Mouse (Mus musculus): ENCODE measurements at regions not wholly inside any gene's neighbourhood (a gene's known extent, or its start where the extent isn't known, plus 50 kb on each side); places are given as distances from the start of the nearest gene placed in this dataset.

DNA sequence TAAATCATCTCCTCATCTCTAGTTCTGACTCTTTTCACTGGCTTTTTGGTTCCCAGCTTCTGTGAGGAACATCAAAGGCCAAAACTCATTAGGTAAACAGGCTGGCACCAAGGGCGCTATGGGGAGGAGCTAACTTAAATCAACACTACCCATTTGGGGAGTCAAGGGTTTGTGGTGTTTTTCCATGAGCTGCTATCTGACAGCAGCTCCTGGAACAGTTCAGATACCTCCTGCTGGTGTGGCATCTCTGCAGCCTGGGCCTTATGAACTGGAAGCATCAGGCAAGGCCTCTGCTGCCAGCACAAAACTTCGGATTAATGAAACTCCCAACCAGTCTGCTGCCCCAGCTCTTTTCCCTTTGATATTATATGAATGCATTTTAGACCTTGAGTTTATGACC, 328.8 kb downstream of the Gm11361 start:
- no peak overlapping the region for H3K4me3 ChIP-seq (ENCODE audit: low read depth, low read length)
- no peaks in the 10 kb centered on the region for H3K4me1 ChIP-seq (ENCODE audit: insufficient read depth)
- H3K27me3 ChIP-seq (ENCODE audit: insufficient read depth, low read length) = no peaks in the 10 kb centered on the region
- no peak for ATAC-seq
- TF ChIP-seq CTCF (IDR thresholded peaks at IDR 0.05; ENCODE audit: low read depth) (no peak), EP300 (IDR thresholded peaks at IDR 0.05; ENCODE audit: low read depth) (no peak)
- H3K9me3 ChIP-seq (ENCODE audit: low read length) = no peaks in the 10 kb centered on the region
- no peaks in the 10 kb centered on the region for H3K36me3 ChIP-seq (replicated peaks; ENCODE audit: insufficient read depth, low read length)
- no peak overlapping the region for H3K27ac ChIP-seq (ENCODE audit: low read depth)
- no peak for DNase-seq
- no peak overlapping the region for H3K9ac ChIP-seq (replicated peaks)
- WGBS (ENCODE audit: insufficient replicate concordance) = 63% methylated on average over 2 of the region's 2 CpGs
- H3K4me2 ChIP-seq (ENCODE audit: low read depth, low read length) = no peak overlapping the region

DNA sequence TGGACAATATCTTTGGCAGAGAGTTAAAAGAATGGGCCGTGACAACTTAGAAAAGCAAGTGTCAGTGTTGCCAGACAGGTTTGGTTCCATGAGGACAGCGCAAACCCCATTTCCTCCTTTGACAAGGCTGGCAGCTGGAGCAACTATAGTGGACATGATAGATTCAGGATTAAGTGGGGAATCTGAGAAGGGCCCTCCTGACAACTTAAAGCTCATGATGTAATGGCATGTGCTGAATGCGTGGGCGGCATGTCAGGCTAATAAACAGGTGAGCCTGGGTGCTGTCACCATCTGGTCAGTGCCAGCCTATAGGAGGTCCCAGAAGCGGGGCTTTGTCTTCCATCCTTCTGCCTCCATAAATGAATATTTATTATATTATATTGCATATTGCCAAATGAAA, 326.3 kb downstream of the Gm11361 start:
- Histone ChIP-seq H3K36me3 (replicated peaks; ENCODE audit: insufficient read depth, low read length) (no peaks in the 10 kb centered on the region), H3K4me2 (ENCODE audit: low read depth, low read length) (no peak overlapping the region), H3K27me3 (ENCODE audit: insufficient read depth, low read length) (no peaks in the 10 kb centered on the region), H3K4me3 (ENCODE audit: low read depth, low read length) (no peak overlapping the region), H3K9ac (replicated peaks) (no peak overlapping the region), H3K4me1 (ENCODE audit: insufficient read depth) (no peaks in the 10 kb centered on the region), H3K27ac (ENCODE audit: low read depth) (no peak overlapping the region), H3K9me3 (ENCODE audit: low read length) (no peaks in the 10 kb centered on the region)
- no peak for ATAC-seq
- no peak for TF ChIP-seq CTCF (IDR thresholded peaks at IDR 0.05; ENCODE audit: low read depth)
- no peak for TF ChIP-seq EP300 (IDR thresholded peaks at IDR 0.05; ENCODE audit: low read depth)
- WGBS (ENCODE audit: insufficient replicate concordance) = 80% methylated on average over 5 of the region's 5 CpGs
- no peak for DNase-seq

DNA sequence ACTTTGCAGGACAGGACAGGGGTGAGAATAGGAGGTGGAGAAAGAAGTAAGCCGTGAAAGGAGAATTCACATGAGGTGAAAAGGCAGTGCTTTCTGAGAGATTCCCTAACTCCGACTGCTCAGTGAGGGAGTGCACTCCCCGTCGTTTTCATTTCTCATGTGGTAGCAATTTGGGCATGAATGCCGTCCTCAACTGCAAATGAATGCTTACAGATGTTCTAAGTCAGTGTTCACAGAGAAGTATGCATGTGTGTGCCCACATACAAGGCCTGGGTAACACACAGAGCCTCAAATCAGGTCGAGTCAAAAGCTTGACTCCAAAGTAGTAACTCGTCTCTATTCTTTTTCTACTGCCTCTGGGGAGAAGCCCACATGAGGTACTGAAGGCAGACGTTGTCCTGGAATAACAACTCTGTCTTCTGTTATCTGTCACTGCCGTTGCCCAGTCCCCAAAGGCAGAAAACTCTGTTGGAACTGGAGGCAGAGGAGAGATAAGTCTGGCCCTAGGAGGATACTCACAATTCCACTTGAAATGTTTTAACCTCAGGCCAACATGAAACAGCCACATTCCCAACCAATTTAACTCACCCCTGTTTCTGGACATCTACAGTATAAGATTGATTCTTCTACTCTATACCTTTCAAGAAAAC, 318.0 kb downstream of the Gm11361 start:
- Histone ChIP-seq H3K27ac (ENCODE audit: low read depth) (no peak overlapping the region), H3K27me3 (ENCODE audit: insufficient read depth, low read length) (no peaks in the 10 kb centered on the region), H3K36me3 (replicated peaks; ENCODE audit: insufficient read depth, low read length) (no peaks in the 10 kb centered on the region), H3K9ac (replicated peaks) (no peak overlapping the region), H3K4me2 (ENCODE audit: low read depth, low read length) (no peak overlapping the region), H3K4me1 (ENCODE audit: insufficient read depth) (no peaks in the 10 kb centered on the region), H3K9me3 (ENCODE audit: low read length) (no peaks in the 10 kb centered on the region), H3K4me3 (ENCODE audit: low read depth, low read length) (no peak overlapping the region)
- ATAC-seq (no peak), DNase-seq (no peak)
- no peak for TF ChIP-seq CTCF (IDR thresholded peaks at IDR 0.05; ENCODE audit: low read depth)
- WGBS (ENCODE audit: insufficient replicate concordance) = 67% methylated on average over 9 of the region's 9 CpGs

DNA sequence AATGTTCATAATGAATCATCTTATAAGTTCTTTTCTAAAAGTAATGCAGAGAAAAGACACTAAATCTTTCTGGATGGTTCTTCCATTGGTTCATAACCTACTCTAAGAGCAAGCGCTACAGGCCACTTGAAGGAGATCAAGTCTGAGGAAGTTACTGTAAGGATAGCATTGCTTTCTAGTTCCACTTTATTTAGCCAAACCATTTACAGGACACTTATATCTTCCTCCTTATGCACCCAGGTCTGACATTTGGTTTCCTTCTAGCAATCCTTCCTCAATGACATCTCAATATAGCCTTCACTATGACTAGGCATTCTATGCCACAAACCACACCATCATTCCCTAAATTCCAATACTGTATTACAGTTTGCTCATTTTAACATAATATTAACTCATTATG, 316.0 kb downstream of the Gm11361 start:
- Histone ChIP-seq H3K27me3 (ENCODE audit: insufficient read depth, low read length) (no peaks in the 10 kb centered on the region), H3K4me3 (ENCODE audit: low read depth, low read length) (no peak overlapping the region)

DNA sequence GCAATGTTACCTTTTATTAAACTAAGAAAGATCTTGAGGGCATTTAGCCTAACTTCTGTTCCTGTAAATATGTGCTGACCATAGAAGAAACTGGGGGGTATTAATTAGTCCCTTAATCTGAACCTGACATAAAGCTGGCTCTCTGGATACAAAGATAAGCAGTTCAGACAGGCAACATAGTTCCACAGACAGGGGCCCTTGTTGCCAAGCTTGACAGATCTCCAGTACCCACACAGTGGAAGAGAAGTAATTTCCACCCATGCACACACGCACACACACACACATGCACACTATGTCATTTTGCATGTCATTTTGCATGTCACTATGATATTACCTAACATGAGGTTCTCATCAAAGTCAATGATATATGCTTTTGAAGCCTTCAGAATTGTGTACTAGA, 315.1 kb downstream of the Gm11361 start:
- TF ChIP-seq EP300 (IDR thresholded peaks at IDR 0.05; ENCODE audit: low read depth) (no peak), CTCF (IDR thresholded peaks at IDR 0.05; ENCODE audit: low read depth) (no peak)
- Histone ChIP-seq H3K27me3 (ENCODE audit: insufficient read depth, low read length) (no peaks in the 10 kb centered on the region), H3K4me2 (ENCODE audit: low read depth, low read length) (no peak overlapping the region), H3K4me1 (ENCODE audit: insufficient read depth) (no peaks in the 10 kb centered on the region), H3K4me3 (ENCODE audit: low read depth, low read length) (no peak overlapping the region), H3K9me3 (ENCODE audit: low read length) (no peaks in the 10 kb centered on the region), H3K27ac (ENCODE audit: low read depth) (no peak overlapping the region), H3K9ac (replicated peaks) (no peak overlapping the region), H3K36me3 (replicated peaks; ENCODE audit: insufficient read depth, low read length) (no peaks in the 10 kb centered on the region)
- 90% methylated on average over 1 of the region's 1 CpGs for WGBS (ENCODE audit: insufficient replicate concordance)
- DNase-seq = no peak
- no peak for ATAC-seq

More for the DNA sequence above, 316.0 kb downstream of the Gm11361 start:
- no peak for ATAC-seq
- H3K36me3 ChIP-seq (replicated peaks; ENCODE audit: insufficient read depth, low read length) = no peaks in the 10 kb centered on the region
- no peak overlapping the region for H3K9ac ChIP-seq (replicated peaks)
- no peaks in the 10 kb centered on the region for H3K4me1 ChIP-seq (ENCODE audit: insufficient read depth)
- H3K9me3 ChIP-seq (ENCODE audit: low read length) = no peaks in the 10 kb centered on the region
- H3K4me2 ChIP-seq (ENCODE audit: low read depth, low read length) = no peak overlapping the region
- WGBS (ENCODE audit: insufficient replicate concordance) = 89% methylated on average over 1 of the region's 1 CpGs
- DNase-seq = no peak
- no peak overlapping the region for H3K27ac ChIP-seq (ENCODE audit: low read depth)
- no peak for TF ChIP-seq CTCF (IDR thresholded peaks at IDR 0.05; ENCODE audit: low read depth)
- TF ChIP-seq EP300 (IDR thresholded peaks at IDR 0.05; ENCODE audit: low read depth) = no peak

DNA sequence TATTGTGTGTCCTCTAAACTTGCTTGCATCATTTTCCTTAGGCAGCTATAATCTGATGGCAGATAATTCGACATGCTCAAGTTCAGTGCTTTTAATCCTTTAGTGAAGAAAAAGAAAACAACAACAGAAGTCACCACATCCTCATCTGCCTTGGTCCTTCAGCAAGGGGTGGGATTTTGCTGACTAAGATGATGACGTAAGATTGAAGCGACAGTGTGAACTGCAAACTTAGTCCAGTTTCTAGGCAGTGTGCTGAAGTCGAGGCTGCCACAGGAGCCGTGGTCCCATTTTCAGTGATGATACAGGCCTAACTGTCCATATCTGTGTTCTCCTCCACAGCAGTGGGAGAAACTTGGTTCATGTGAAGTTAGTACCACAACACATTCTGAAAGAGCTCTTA, 314.4 kb downstream of the Gm11361 start:
- Histone ChIP-seq H3K4me3 (ENCODE audit: low read depth, low read length) (no peak overlapping the region), H3K4me1 (ENCODE audit: insufficient read depth) (no peaks in the 10 kb centered on the region), H3K9ac (replicated peaks) (no peak overlapping the region), H3K27ac (ENCODE audit: low read depth) (no peak overlapping the region), H3K27me3 (ENCODE audit: insufficient read depth, low read length) (no peaks in the 10 kb centered on the region), H3K36me3 (replicated peaks; ENCODE audit: insufficient read depth, low read length) (no peaks in the 10 kb centered on the region), H3K4me2 (ENCODE audit: low read depth, low read length) (no peak overlapping the region), H3K9me3 (ENCODE audit: low read length) (no peaks in the 10 kb centered on the region)
- WGBS (ENCODE audit: insufficient replicate concordance) = 56% methylated on average over 5 of the region's 5 CpGs
- TF ChIP-seq CTCF (IDR thresholded peaks at IDR 0.05; ENCODE audit: low read depth) (no peak), EP300 (IDR thresholded peaks at IDR 0.05; ENCODE audit: low read depth) (no peak)
- DNase-seq = no peak
- no peak for ATAC-seq

DNA sequence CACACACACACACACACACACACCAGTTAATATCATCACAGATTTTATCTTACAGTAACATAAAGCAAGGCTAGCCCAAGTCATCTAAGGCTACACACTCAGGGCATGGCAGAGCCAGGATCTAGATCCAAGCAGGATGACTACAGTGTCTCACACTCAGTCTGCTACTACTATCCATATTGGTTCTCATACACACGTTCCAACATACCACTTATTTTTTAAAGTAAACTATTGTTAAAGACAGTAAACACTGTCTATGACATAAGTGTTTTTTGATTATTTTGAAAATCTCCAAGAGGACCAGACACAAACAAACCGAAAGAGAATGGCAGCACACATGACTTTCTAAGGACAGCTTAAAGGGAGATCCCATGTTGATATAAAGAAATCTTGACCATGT, 306.3 kb downstream of the Gm11361 start:
- no peak for TF ChIP-seq EP300 (IDR thresholded peaks at IDR 0.05; ENCODE audit: low read depth)
- TF ChIP-seq CTCF (IDR thresholded peaks at IDR 0.05; ENCODE audit: low read depth) = no peak
- H3K27me3 ChIP-seq (ENCODE audit: insufficient read depth, low read length) = no peaks in the 10 kb centered on the region
- WGBS (ENCODE audit: insufficient replicate concordance) = 80% methylated on average over 2 of the region's 2 CpGs
- no peak for ATAC-seq
- no peak overlapping the region for H3K4me2 ChIP-seq (ENCODE audit: low read depth, low read length)
- H3K4me1 ChIP-seq (ENCODE audit: insufficient read depth) = no peaks in the 10 kb centered on the region
- H3K9ac ChIP-seq (replicated peaks) = no peak overlapping the region
- DNase-seq = no peak
- H3K36me3 ChIP-seq (replicated peaks; ENCODE audit: insufficient read depth, low read length) = no peaks in the 10 kb centered on the region
- H3K27ac ChIP-seq (ENCODE audit: low read depth) = no peak overlapping the region
- H3K4me3 ChIP-seq (ENCODE audit: low read depth, low read length) = no peak overlapping the region
- no peaks in the 10 kb centered on the region for H3K9me3 ChIP-seq (ENCODE audit: low read length)
